Mouse (Mus musculus): ENCODE results near the gene Tspoap1.
A peak's percentile ranks its signal among the peaks of the same experiment; 100 is the strongest.

DNA sequence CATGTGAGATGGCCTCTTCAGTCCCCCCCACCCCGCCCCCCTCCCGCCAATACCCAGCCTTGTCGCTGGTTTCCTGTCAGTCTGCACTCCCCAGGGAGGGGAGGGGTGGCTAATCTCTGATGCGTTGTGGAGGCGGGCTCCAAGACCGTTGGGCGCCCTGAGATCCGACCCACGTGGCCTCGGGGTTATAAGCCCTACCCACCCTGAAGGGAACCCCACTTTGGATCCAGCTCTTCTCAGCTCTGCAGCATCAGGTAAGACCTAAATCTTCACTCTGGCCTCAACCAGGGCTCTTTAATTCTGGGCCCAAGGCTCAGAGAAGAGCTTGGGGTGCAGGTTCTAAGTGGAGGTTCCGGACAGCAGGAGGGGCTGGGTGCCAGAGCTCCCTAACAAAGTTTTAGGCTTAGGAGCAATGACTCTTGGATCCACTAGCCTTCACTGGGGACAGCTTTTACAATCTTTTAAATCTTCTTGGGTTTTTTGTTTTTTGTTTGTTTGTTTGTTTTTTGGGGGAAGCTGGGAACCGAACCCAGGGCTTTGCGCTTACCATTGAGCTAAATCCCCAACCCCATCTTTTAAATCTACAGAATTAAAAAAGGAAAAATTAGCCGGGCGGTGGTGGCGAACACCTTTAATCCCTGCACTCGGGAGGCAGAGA, 4.9 kb upstream of the Tspoap1 start:
- no peak for TF ChIP-seq CTCF (conservative IDR thresholded peaks at IDR 0.05 in 1 of 2, IDR thresholded peaks at IDR 0.05 in 1 of 2; ENCODE audit: low read depth in 2 of 2, low read length in 2 of 2)
- TF ChIP-seq HCFC1 (IDR thresholded peaks at IDR 0.05; ENCODE audit: low read depth, low read length): no peak
- no peak for TF ChIP-seq BHLHE40 (IDR thresholded peaks at IDR 0.05; ENCODE audit: low read depth, low read length)
- no peak for TF ChIP-seq GABPA (IDR thresholded peaks at IDR 0.05; ENCODE audit: insufficient replicate concordance, low read depth, low read length)
- no peak for TF ChIP-seq MAX (IDR thresholded peaks at IDR 0.05; ENCODE audit: low read length)
- peak; percentile 100 for TF ChIP-seq POLR2A (IDR thresholded peaks at IDR 0.05; ENCODE audit: low read depth, low read length)
- no peak for TF ChIP-seq ZNF384 (IDR thresholded peaks at IDR 0.05; ENCODE audit: low read depth, low read length)
- TF ChIP-seq TCF12 (IDR thresholded peaks at IDR 0.05; ENCODE audit: low read depth, low read length): no peak

All from CH12.LX (cell line).